Mouse (Mus musculus): Measurements from ENCODE around the gene Irs2. TPM values are rescaled to one million over a fixed set of nuclear protein-coding genes. Genes with fewer than 3 reads are reported as not detected.

Irs2 gene
- polyA plus RNA-seq, 1 experiment from 2014 or later, result 6.9 TPM

DNA sequence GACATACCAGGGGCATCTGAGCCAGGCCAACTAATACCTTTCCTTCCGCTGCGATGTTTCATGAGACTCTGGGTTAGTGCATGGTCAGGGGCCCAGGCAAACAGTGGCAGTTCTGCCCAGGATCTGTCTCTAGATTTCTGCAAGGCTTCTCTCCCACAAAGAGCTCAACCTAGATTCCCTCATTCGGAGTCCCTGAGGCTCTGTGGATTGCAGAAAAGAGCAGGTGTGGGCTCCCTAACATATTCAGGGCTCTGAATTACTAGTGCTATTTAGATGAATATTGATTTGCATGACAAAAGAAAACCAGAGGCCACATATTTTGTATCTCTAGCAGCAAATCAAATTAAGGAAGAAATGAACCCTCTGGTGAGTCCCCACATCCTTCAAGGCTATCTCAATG, 18.3 kb downstream of the Irs2 start:
- Histone ChIP-seq H3K4me1 (ENCODE audit: control insufficient read depth, insufficient read depth, low read length) (peaks cover 30% of the 10 kb centered on the region), H3K9me3 (ENCODE audit: control insufficient read depth, low read length) (no peaks in the 10 kb centered on the region), H3K4me3 (ENCODE audit: low read depth, low read length) (no peak overlapping the region), H3K4me2 (ENCODE audit: low read depth) (no peak overlapping the region), H3K27me3 (ENCODE audit: control insufficient read depth, insufficient read depth, low read length) (no peaks in the 10 kb centered on the region), H3K9ac (ENCODE audit: low read length) (no peak overlapping the region), H3K36me3 (ENCODE audit: control insufficient read depth, insufficient read depth, low read length) (peaks cover 9% of the 10 kb centered on the region), H3K27ac (ENCODE audit: low read depth, low read length) (peak overlapping the region; percentile 63)
- peak; percentile 28; the same call in 1 of the 2 replicates for ATAC-seq (ENCODE audit: insufficient read depth, low FRiP score, low TSS enrichment)
- WGBS, result 72% methylated on average over 3 of the region's 3 CpGs
- peak; percentile 27 for DNase-seq (ENCODE audit: low spot score)

DNA sequence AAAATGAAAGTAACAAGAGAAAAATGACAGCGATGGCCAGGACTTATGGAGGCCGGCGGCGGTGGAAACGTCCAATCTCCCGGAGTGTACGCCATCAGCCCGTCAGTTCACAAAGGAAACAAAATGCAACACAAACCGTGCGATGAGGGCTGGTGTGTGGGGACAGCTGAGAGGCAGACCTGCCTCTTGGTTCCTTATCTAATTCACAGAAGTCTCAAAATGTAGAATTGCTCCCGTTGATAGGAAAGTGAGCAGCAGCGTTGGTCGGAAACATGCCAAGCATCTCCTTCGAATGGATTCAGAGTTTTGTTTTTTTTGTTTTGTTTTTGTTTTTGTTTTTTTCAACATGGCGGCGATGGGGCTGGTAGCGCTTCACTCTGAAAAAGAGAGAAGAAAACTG, 21.6 kb downstream of the Irs2 start:
- 94% methylated on average over 17 of the region's 17 CpGs for WGBS
- no peak overlapping the region for H3K4me3 ChIP-seq (ENCODE audit: low read depth, low read length)
- H3K4me1 ChIP-seq (ENCODE audit: control insufficient read depth, insufficient read depth, low read length), result peaks cover 24% of the 10 kb centered on the region
- H3K9me3 ChIP-seq (ENCODE audit: control insufficient read depth, low read length), result no peaks in the 10 kb centered on the region
- H3K36me3 ChIP-seq (ENCODE audit: control insufficient read depth, insufficient read depth, low read length), result peaks cover 5% of the 10 kb centered on the region
- ATAC-seq (ENCODE audit: insufficient read depth, low FRiP score, low TSS enrichment), result no peak
- no peak overlapping the region for H3K4me2 ChIP-seq (ENCODE audit: low read depth)
- no peaks in the 10 kb centered on the region for H3K27me3 ChIP-seq (ENCODE audit: control insufficient read depth, insufficient read depth, low read length)
- H3K9ac ChIP-seq (ENCODE audit: low read length), result no peak overlapping the region
- H3K27ac ChIP-seq (ENCODE audit: low read depth, low read length), result no peak overlapping the region
- no peak for DNase-seq (ENCODE audit: low spot score)

DNA sequence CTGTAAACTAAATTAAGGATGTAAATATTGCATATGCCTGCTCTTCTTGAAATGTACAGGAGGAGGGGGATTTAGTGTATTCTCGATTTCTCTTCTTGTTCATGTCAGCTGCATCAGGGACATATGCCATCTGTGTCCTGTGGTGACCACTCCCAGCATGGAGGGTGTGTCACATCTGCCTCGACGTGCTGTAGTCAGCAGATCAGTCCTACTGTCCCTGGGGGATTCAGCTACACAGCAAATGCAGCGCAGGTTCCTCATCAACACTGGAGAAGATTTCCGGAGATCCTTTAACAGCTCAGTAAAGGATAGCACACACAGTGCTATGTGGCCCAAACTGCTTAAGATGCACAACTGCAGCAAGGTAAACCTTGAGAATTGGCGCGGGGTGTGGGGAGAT, 23.2 kb downstream of the Irs2 start:
- Histone ChIP-seq H3K36me3 (ENCODE audit: control insufficient read depth, insufficient read depth, low read length) (peaks cover 5% of the 10 kb centered on the region), H3K4me3 (ENCODE audit: low read depth, low read length) (no peak overlapping the region), H3K27ac (ENCODE audit: low read depth, low read length) (no peak overlapping the region), H3K27me3 (ENCODE audit: control insufficient read depth, insufficient read depth, low read length) (no peaks in the 10 kb centered on the region), H3K9me3 (ENCODE audit: control insufficient read depth, low read length) (no peaks in the 10 kb centered on the region), H3K4me2 (ENCODE audit: low read depth) (no peak overlapping the region), H3K9ac (ENCODE audit: low read length) (no peak overlapping the region), H3K4me1 (ENCODE audit: control insufficient read depth, insufficient read depth, low read length) (peaks cover 12% of the 10 kb centered on the region)
- no peak for DNase-seq (ENCODE audit: low spot score)
- WGBS, result 80% methylated on average over 7 of the region's 7 CpGs
- no peak for ATAC-seq (ENCODE audit: insufficient read depth, low FRiP score, low TSS enrichment)

DNA sequence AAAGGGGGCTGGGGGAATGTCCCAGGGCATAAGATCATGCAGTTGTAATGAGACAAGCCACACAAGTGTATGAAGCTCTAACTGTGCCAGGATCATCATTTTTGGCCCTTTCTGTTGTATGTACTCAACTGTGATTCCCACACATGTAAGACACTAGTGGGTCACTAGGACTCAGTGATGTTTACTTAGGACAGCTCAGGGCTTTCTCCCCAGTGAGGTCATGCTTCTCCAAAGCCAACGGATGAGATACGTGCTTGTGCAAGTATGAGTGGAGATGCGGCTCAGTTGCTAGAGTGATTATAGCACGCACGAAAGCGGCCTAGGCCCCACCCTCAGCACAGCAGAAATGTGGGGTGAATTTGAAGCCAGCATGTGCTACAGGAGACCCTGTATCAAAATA, 27.4 kb downstream of the Irs2 start:
- Histone ChIP-seq H3K4me2 (ENCODE audit: low read depth) (no peak overlapping the region), H3K4me1 (ENCODE audit: control insufficient read depth, insufficient read depth, low read length) (no peaks in the 10 kb centered on the region), H3K27me3 (ENCODE audit: control insufficient read depth, insufficient read depth, low read length) (no peaks in the 10 kb centered on the region), H3K9me3 (ENCODE audit: control insufficient read depth, low read length) (no peaks in the 10 kb centered on the region), H3K36me3 (ENCODE audit: control insufficient read depth, insufficient read depth, low read length) (no peaks in the 10 kb centered on the region; the same call in 1 of the 2 replicates), H3K4me3 (ENCODE audit: low read depth, low read length) (no peak overlapping the region), H3K27ac (ENCODE audit: low read depth, low read length) (no peak overlapping the region), H3K9ac (ENCODE audit: low read length) (no peak overlapping the region)
- no peak for ATAC-seq (ENCODE audit: insufficient read depth, low FRiP score, low TSS enrichment)
- WGBS, result 93% methylated on average over 6 of the region's 6 CpGs
- DNase-seq (ENCODE audit: low spot score), result no peak

DNA sequence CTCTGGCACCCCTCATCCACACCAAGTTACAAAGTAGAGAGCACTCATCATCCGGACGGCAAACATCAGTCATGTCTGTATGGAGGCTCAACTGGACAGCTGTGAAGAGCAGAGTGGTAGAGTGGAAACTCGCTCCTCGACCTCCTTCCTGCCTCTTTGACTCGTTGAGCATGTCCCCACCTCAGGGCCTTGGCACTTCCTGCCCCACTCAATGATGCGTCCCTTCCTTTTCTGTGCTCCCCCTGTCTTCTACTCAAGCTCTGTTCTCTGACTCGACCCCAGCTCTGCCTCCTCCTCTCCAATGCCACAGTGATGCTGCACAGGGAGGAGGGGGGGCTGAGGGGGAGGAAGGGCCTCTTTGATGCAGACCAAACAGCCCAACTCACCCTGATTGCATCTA, 28.3 kb downstream of the Irs2 start:
- DNase-seq (ENCODE audit: low spot score) (no peak), ATAC-seq (ENCODE audit: insufficient read depth, low FRiP score, low TSS enrichment) (no peak)
- H3K4me1 ChIP-seq (ENCODE audit: control insufficient read depth, insufficient read depth, low read length), result no peaks in the 10 kb centered on the region
- H3K9ac ChIP-seq (ENCODE audit: low read length), result no peak overlapping the region
- no peaks in the 10 kb centered on the region for H3K9me3 ChIP-seq (ENCODE audit: control insufficient read depth, low read length)
- 57% methylated on average over 7 of the region's 7 CpGs for WGBS
- no peak overlapping the region for H3K4me3 ChIP-seq (ENCODE audit: low read depth, low read length)
- no peak overlapping the region for H3K4me2 ChIP-seq (ENCODE audit: low read depth)
- no peaks in the 10 kb centered on the region; the same call in 1 of the 2 replicates for H3K36me3 ChIP-seq (ENCODE audit: control insufficient read depth, insufficient read depth, low read length)
- H3K27me3 ChIP-seq (ENCODE audit: control insufficient read depth, insufficient read depth, low read length), result no peaks in the 10 kb centered on the region
- no peak overlapping the region for H3K27ac ChIP-seq (ENCODE audit: low read depth, low read length)

DNA sequence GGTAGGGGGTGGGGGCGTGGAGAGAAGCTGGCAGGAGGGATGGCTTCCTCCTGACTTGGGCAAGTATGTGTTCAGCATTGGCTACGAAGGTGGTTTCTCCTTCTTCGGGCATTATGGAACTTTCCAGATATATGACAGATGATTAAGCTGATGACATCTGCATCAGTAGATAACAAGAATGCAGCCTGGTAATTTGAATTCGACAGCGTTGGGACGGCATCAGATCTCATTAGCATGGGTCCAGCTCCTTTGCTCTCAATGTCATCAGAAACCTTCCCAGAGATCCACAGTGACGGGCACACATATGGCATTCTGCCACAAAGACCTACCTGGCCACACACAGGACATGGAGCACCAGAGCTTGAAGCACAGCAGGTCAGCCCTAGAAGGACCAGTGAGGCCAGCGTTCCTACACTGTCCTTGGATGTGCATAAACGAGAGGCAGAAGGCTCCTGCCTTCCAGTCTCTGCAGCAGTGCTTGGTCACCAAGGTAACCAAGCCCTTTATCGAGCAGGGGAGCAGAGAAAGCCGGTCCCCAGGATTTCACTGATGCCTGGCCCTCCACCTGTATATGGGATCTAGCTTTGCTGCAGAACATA, 29.0 kb downstream of the Irs2 start:
- H3K9ac ChIP-seq (ENCODE audit: low read length), result no peak overlapping the region
- no peak overlapping the region for H3K4me3 ChIP-seq (ENCODE audit: low read depth, low read length)
- DNase-seq (ENCODE audit: low spot score) (no peak), ATAC-seq (ENCODE audit: insufficient read depth, low FRiP score, low TSS enrichment) (no peak)
- H3K9me3 ChIP-seq (ENCODE audit: control insufficient read depth, low read length), result no peaks in the 10 kb centered on the region
- H3K4me1 ChIP-seq (ENCODE audit: control insufficient read depth, insufficient read depth, low read length), result no peaks in the 10 kb centered on the region
- 65% methylated on average over 11 of the region's 11 CpGs for whole genome bisulfite sequencing
- no peak overlapping the region for H3K27ac ChIP-seq (ENCODE audit: low read depth, low read length)
- no peaks in the 10 kb centered on the region; the same call in 1 of the 2 replicates for H3K36me3 ChIP-seq (ENCODE audit: control insufficient read depth, insufficient read depth, low read length)
- no peaks in the 10 kb centered on the region for H3K27me3 ChIP-seq (ENCODE audit: control insufficient read depth, insufficient read depth, low read length)
- H3K4me2 ChIP-seq (ENCODE audit: low read depth), result no peak overlapping the region

DNA sequence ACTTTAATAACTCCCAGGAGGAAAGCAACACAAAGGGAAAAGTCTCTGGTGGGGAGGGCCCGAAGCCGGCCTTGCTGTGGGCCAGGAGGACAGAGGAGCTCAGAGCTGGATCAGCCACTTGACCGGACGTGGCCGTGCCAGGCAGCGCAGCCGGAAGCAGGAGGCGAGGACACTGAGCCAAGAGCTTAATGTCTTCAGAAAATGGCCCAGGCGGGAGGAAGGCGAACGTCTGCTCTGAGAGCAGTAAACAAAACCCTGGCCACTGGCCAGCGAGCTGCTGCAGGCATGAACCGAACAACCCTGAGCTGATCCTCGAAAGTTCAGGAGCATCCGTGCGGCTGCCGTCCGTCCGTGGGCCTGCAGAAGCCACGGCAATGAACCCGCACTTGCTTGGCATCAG, 29.9 kb downstream of the Irs2 start:
- 79% methylated on average over 21 of the region's 21 CpGs for WGBS
- Histone ChIP-seq H3K4me1 (ENCODE audit: control insufficient read depth, insufficient read depth, low read length) (no peaks in the 10 kb centered on the region; the same call in 1 of the 2 replicates), H3K27ac (ENCODE audit: low read depth, low read length) (no peak overlapping the region), H3K4me3 (ENCODE audit: low read depth, low read length) (no peak overlapping the region), H3K4me2 (ENCODE audit: low read depth) (no peak overlapping the region), H3K9ac (ENCODE audit: low read length) (no peak overlapping the region), H3K27me3 (ENCODE audit: control insufficient read depth, insufficient read depth, low read length) (no peaks in the 10 kb centered on the region), H3K36me3 (ENCODE audit: control insufficient read depth, insufficient read depth, low read length) (no peaks in the 10 kb centered on the region), H3K9me3 (ENCODE audit: control insufficient read depth, low read length) (no peaks in the 10 kb centered on the region)
- ATAC-seq (ENCODE audit: insufficient read depth, low FRiP score, low TSS enrichment) (no peak), DNase-seq (ENCODE audit: low spot score) (no peak)

DNA sequence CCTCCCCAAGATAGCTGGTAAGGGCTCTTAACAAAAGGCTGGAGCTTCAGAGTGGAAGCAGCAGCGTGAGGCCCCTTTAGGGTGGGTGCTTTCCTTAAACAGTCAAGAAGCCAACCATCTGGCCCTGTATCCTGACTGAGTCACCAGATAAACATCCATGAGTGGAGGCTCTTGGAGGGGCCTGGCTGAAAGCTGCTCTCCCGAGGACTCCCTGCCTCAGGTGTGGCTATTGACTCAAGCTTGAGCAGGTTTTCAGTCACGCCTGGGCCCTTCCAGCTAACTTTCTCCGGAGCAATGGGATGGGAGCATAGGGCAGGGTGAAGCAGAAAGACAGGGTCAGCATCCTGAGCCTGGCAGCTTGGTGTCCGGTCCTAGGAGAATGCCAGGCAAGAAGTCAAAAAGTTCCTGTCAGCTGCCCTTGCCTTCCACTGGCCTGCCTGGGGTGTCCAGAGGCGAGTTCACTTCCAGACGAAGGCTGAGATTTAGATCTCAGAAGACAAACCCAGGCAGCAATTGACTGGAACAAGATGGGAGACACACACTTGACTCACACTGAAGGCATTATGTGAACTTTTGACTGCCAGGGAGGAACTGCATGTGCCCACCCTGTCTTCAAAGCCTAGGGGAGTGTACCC, 30.4 kb downstream of the Irs2 start:
- Histone ChIP-seq H3K27ac (ENCODE audit: low read depth, low read length) (no peak overlapping the region), H3K9me3 (ENCODE audit: control insufficient read depth, low read length) (no peaks in the 10 kb centered on the region), H3K4me3 (ENCODE audit: low read depth, low read length) (no peak overlapping the region), H3K27me3 (ENCODE audit: control insufficient read depth, insufficient read depth, low read length) (no peaks in the 10 kb centered on the region), H3K36me3 (ENCODE audit: control insufficient read depth, insufficient read depth, low read length) (no peaks in the 10 kb centered on the region), H3K4me1 (ENCODE audit: control insufficient read depth, insufficient read depth, low read length) (peaks cover 5% of the 10 kb centered on the region), H3K9ac (ENCODE audit: low read length) (no peak overlapping the region), H3K4me2 (ENCODE audit: low read depth) (no peak overlapping the region)
- no peak for ATAC-seq (ENCODE audit: insufficient read depth, low FRiP score, low TSS enrichment)
- DNase-seq (ENCODE audit: low spot score), result no peak
- 65% methylated on average over 7 of the region's 7 CpGs for WGBS

DNA sequence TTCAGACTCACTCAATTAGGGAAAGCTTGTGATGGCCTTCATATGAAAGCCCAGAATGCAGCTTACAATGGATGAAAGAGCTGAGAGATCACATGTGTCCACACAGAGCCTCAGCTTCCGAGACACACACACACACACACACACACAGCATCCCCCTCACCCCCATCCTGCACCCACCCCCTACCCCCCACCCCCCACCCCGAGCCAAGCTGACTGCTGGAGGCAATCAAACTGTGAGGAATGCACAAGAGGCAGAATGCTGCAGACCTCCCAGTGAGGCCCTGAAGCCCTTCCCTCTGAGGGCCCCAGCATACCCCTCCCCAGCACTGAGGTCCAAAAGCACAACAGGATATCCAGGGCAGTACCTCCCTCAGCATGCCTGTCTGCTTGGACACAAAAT, 33.6 kb downstream of the Irs2 start:
- Histone ChIP-seq H3K27ac (ENCODE audit: low read depth, low read length) (no peak overlapping the region), H3K4me2 (ENCODE audit: low read depth) (no peak overlapping the region), H3K9ac (ENCODE audit: low read length) (no peak overlapping the region), H3K4me1 (ENCODE audit: control insufficient read depth, insufficient read depth, low read length) (peaks cover 8% of the 10 kb centered on the region), H3K36me3 (ENCODE audit: control insufficient read depth, insufficient read depth, low read length) (no peaks in the 10 kb centered on the region), H3K27me3 (ENCODE audit: control insufficient read depth, insufficient read depth, low read length) (no peaks in the 10 kb centered on the region), H3K4me3 (ENCODE audit: low read depth, low read length) (no peak overlapping the region), H3K9me3 (ENCODE audit: control insufficient read depth, low read length) (no peaks in the 10 kb centered on the region)
- WGBS, result 9% methylated on average over 2 of the region's 2 CpGs
- ATAC-seq (ENCODE audit: insufficient read depth, low FRiP score, low TSS enrichment) (no peak), DNase-seq (ENCODE audit: low spot score) (no peak)
